Mouse (Mus musculus): Measurements from ENCODE around the gene Suox. TPM values are rescaled to one million over a fixed set of nuclear protein-coding genes. Genes with fewer than 3 reads are reported as not detected.
"Not testable (repeated sequence)": the region's sequence is repeated elsewhere in the genome, so short reads cannot be mapped to it uniquely, and the experiment has no call there.

Gene Suox
- polyA plus RNA-seq, 1 experiment from 2014 or later = 15.7 TPM

GRCm38 (mm10) chr10:128639999-128640398 lies 33.9 kb downstream of the Suox start:
- H3K9me3 ChIP-seq (replicated peaks) = no peaks in the 10 kb centered on the region
- H3K4me1 ChIP-seq = peaks cover 34% of the 10 kb centered on the region
- H3K27ac ChIP-seq (replicated peaks) = no peak overlapping the region
- no peak for ATAC-seq (ENCODE audit: low FRiP score)
- H3K36me3 ChIP-seq = peaks cover 64% of the 10 kb centered on the region
- 88% methylated on average over 14 of the region's 14 CpGs for whole genome bisulfite sequencing
- H3K4me3 ChIP-seq (replicated peaks) = no peak overlapping the region
- H3K27me3 ChIP-seq (replicated peaks) = no peaks in the 10 kb centered on the region
- H3K4me2 ChIP-seq = no peak overlapping the region
- no peak overlapping the region for H3K9ac ChIP-seq (replicated peaks)

GRCm38 (mm10) chr10:128637011-128637410 lies 36.9 kb downstream of the Suox start:
- no peak overlapping the region for H3K4me3 ChIP-seq (replicated peaks)
- H3K27ac ChIP-seq (replicated peaks) = no peak overlapping the region
- peak overlapping the region; percentile 35 for H3K4me2 ChIP-seq
- H3K9me3 ChIP-seq (replicated peaks) = no peaks in the 10 kb centered on the region
- H3K36me3 ChIP-seq = peaks cover 85% of the 10 kb centered on the region
- no peak for ATAC-seq (ENCODE audit: low FRiP score)
- H3K27me3 ChIP-seq (replicated peaks) = no peaks in the 10 kb centered on the region
- peaks cover 9% of the 10 kb centered on the region for H3K4me1 ChIP-seq
- no peak overlapping the region for H3K9ac ChIP-seq (replicated peaks)
- WGBS = 12% methylated on average over 11 of the region's 11 CpGs

- H3K4me2 ChIP-seq = peak overlapping the region; percentile 35; the same call in 1 of the 2 replicates
- H3K27ac ChIP-seq (replicated peaks) = no peak overlapping the region
- WGBS = 45% methylated on average over 6 of the region's 6 CpGs
- ATAC-seq (ENCODE audit: low FRiP score) = no peak
- H3K27me3 ChIP-seq (replicated peaks) = no peaks in the 10 kb centered on the region
- peaks cover 5% of the 10 kb centered on the region; the same call in 1 of the 2 replicates for H3K4me1 ChIP-seq
- H3K9me3 ChIP-seq (replicated peaks) = no peaks in the 10 kb centered on the region
- H3K4me3 ChIP-seq (replicated peaks) = no peak overlapping the region
- no peak overlapping the region for H3K9ac ChIP-seq (replicated peaks)
- H3K36me3 ChIP-seq = peaks cover 81% of the 10 kb centered on the region
These were observed 37.3 kb downstream of the Suox start for GRCm38 (mm10) chr10:128636561-128636960.

GRCm38 (mm10) chr10:128635697-128636096 lies 38.2 kb downstream of the Suox start:
- no peak overlapping the region for H3K9ac ChIP-seq (replicated peaks)
- no peak overlapping the region for H3K4me2 ChIP-seq
- H3K4me3 ChIP-seq (replicated peaks) = no peak overlapping the region
- peaks cover 5% of the 10 kb centered on the region; the same call in 1 of the 2 replicates for H3K4me1 ChIP-seq
- WGBS = 97% methylated on average over 13 of the region's 13 CpGs
- H3K9me3 ChIP-seq (replicated peaks) = no peaks in the 10 kb centered on the region
- H3K36me3 ChIP-seq = peaks cover 73% of the 10 kb centered on the region
- H3K27ac ChIP-seq (replicated peaks) = no peak overlapping the region
- no peak for ATAC-seq (ENCODE audit: low FRiP score)
- H3K27me3 ChIP-seq (replicated peaks) = no peaks in the 10 kb centered on the region

GRCm38 (mm10) chr10:128631571-128631970 lies 42.3 kb downstream of the Suox start:
- no peaks in the 10 kb centered on the region for H3K27me3 ChIP-seq (replicated peaks)
- 32% methylated on average over 6 of the region's 6 CpGs for WGBS

GRCm38 (mm10) chr10:128630306-128630705 lies 43.6 kb downstream of the Suox start:
- not testable (repeated sequence) for H3K27ac ChIP-seq (replicated peaks); H3K9ac ChIP-seq (replicated peaks); ATAC-seq (ENCODE audit: low FRiP score); H3K4me1 ChIP-seq; H3K4me2 ChIP-seq; H3K27me3 ChIP-seq (replicated peaks); H3K9me3 ChIP-seq (replicated peaks); H3K4me3 ChIP-seq (replicated peaks)
- H3K36me3 ChIP-seq = peaks cover 29% of the 10 kb centered on the region
- WGBS = 88% methylated on average over 5 of the region's 5 CpGs

More at GRCm38 (mm10) chr10:128631571-128631970, 42.3 kb downstream of the Suox start:
- H3K9me3 ChIP-seq (replicated peaks) = no peaks in the 10 kb centered on the region
- no peaks in the 10 kb centered on the region for H3K4me1 ChIP-seq
- H3K36me3 ChIP-seq = peaks cover 41% of the 10 kb centered on the region
- ATAC-seq (ENCODE audit: low FRiP score) = no peak
- no peak overlapping the region for H3K4me2 ChIP-seq
- no peak overlapping the region for H3K27ac ChIP-seq (replicated peaks)
- H3K9ac ChIP-seq (replicated peaks) = no peak overlapping the region
- no peak overlapping the region for H3K4me3 ChIP-seq (replicated peaks)

GRCm38 (mm10) chr10:128629746-128630145 lies 44.1 kb downstream of the Suox start:
- H3K4me1 ChIP-seq = peaks cover 10% of the 10 kb centered on the region
- no peaks in the 10 kb centered on the region for H3K27me3 ChIP-seq (replicated peaks)
- H3K27ac ChIP-seq (replicated peaks) = no peak overlapping the region
- WGBS = 64% methylated on average over 2 of the region's 2 CpGs
- no peaks in the 10 kb centered on the region for H3K9me3 ChIP-seq (replicated peaks)
- H3K9ac ChIP-seq (replicated peaks) = no peak overlapping the region
- no peak for ATAC-seq (ENCODE audit: low FRiP score)
- H3K4me2 ChIP-seq = no peak overlapping the region
- H3K36me3 ChIP-seq = peaks cover 28% of the 10 kb centered on the region
- H3K4me3 ChIP-seq (replicated peaks) = no peak overlapping the region

GRCm38 (mm10) chr10:128627398-128628317 lies 46.2 kb downstream of the Suox start:
- Histone ChIP-seq H3K27me3 (replicated peaks) (no peaks in the 10 kb centered on the region), H3K27ac (replicated peaks) (no peak overlapping the region), H3K9ac (replicated peaks) (no peak overlapping the region), H3K4me2 (no peak overlapping the region), H3K36me3 (peaks cover 28% of the 10 kb centered on the region), H3K9me3 (replicated peaks) (no peaks in the 10 kb centered on the region), H3K4me1 (peaks cover 11% of the 10 kb centered on the region), H3K4me3 (replicated peaks) (no peak overlapping the region)
- 89% methylated on average over 10 of the region's 10 CpGs for WGBS
- ATAC-seq (ENCODE audit: low FRiP score) = no peak

GRCm38 (mm10) chr10:128626311-128627310 lies 47.3 kb downstream of the Suox start, which contains the start of gene Rps26:
Gene Rps26 (minus strand): TSS chr10:128626747.
- peak; percentile 95 for ATAC-seq (ENCODE audit: low FRiP score)
- no peaks in the 10 kb centered on the region for H3K27me3 ChIP-seq (replicated peaks)
- H3K4me3 ChIP-seq (replicated peaks) = peak within 1 kb of the TSS; percentile 91
- WGBS = 1% methylated on average over 40 of the region's 40 CpGs
- peaks cover 11% of the 10 kb centered on the region for H3K4me1 ChIP-seq
- H3K9ac ChIP-seq (replicated peaks) = peak within 1 kb of the TSS; percentile 93
- H3K36me3 ChIP-seq = peaks cover 26% of the 10 kb centered on the region
- H3K27ac ChIP-seq (replicated peaks) = peak within 1 kb of the TSS; percentile 83
- peak within 1 kb of the TSS; percentile 82 for H3K4me2 ChIP-seq
- H3K9me3 ChIP-seq (replicated peaks) = no peaks in the 10 kb centered on the region

- Histone ChIP-seq H3K9ac (replicated peaks) (peak overlapping the region; percentile 93), H3K36me3 (peaks cover 26% of the 10 kb centered on the region), H3K27me3 (replicated peaks) (no peaks in the 10 kb centered on the region), H3K9me3 (replicated peaks) (no peaks in the 10 kb centered on the region), H3K4me3 (replicated peaks) (peak overlapping the region; percentile 91), H3K4me1 (peaks cover 11% of the 10 kb centered on the region), H3K4me2 (peak overlapping the region; percentile 82), H3K27ac (replicated peaks) (peak overlapping the region; percentile 83; the same call in 1 of the 2 replicates)
- ATAC-seq (ENCODE audit: low FRiP score) = no peak
- 51% methylated on average over 7 of the region's 7 CpGs for WGBS
These were observed 48.5 kb downstream of the Suox start for GRCm38 (mm10) chr10:128625287-128625894.

- H3K4me3 ChIP-seq (replicated peaks); ATAC-seq (ENCODE audit: low FRiP score); H3K9me3 ChIP-seq (replicated peaks); H3K9ac ChIP-seq (replicated peaks); H3K27me3 ChIP-seq (replicated peaks); H3K27ac ChIP-seq (replicated peaks); H3K4me2 ChIP-seq: not testable (repeated sequence)
- Histone ChIP-seq H3K36me3 (peaks cover 26% of the 10 kb centered on the region), H3K4me1 (peaks cover 11% of the 10 kb centered on the region)
- WGBS = 83% methylated on average over 4 of the region's 4 CpGs
These were observed 50.7 kb downstream of the Suox start for GRCm38 (mm10) chr10:128623106-128623613.
